Comparison of ENCODE assay signal across 7 mouse cellular contexts in genomic region chr11:32383341-32384134, GRCm38 (mm10). TPM values are rescaled to one million over a fixed set of nuclear protein-coding genes. Genes with fewer than 3 reads are reported as not detected.
DNase-seq lines count a peak whose midpoint lies in the region; ATAC-seq and TF ChIP-seq lines count a peak whose summit lies in the region.

No protein-coding gene starts in this region.

- H3K4me3 ChIP-seq in ES-Bruce4 (ENCODE audit: low read depth, low read length) (no peak overlapping the region), myocyte (no peak overlapping the region)
- H3K4me3 ChIP-seq in forebrain, postnatal 0 days (ENCODE audit: low read depth, low read length) = no peak overlapping the region
- H3K4me3 ChIP-seq in hindbrain, embryonic 11.5 days (ENCODE audit: low read depth, low read length) = no peak overlapping the region

- DNase-seq in R1 (ENCODE audit: low read depth, low spot score) = peak; percentile 36
- DNase-seq in forebrain, postnatal 0 days = peak; percentile 37
- DNase-seq in hindbrain, embryonic 11.5 days (ENCODE audit: low spot score) = peak; percentile 62
- peak; percentile 47 for DNase-seq in left cerebral cortex, postnatal 4 days
- DNase-seq in thymus, postnatal 36 days = no peak

- WGBS in forebrain, postnatal 0 days = 7% methylated on average over 10 of the region's 10 CpGs
- 10% methylated on average over 10 of the region's 10 CpGs for WGBS in hindbrain, embryonic 11.5 days

- H3K4me1 ChIP-seq in ES-Bruce4 (ENCODE audit: control insufficient read depth, insufficient read depth, low read length) = peaks cover 3% of the 10 kb centered on the region
- H3K4me1 ChIP-seq in forebrain, postnatal 0 days (ENCODE audit: insufficient read depth) = no peaks in the 10 kb centered on the region
- peaks cover 9% of the 10 kb centered on the region for H3K4me1 ChIP-seq in hindbrain, embryonic 11.5 days (replicated peaks; ENCODE audit: control insufficient read depth, insufficient read depth, low read length)

- no peak overlapping the region for H3ac ChIP-seq in myocyte (ENCODE audit: control insufficient read depth, insufficient read length)

- intact Hi-C loops in left cerebral cortex, postnatal 4 days (cut with DNase I) = no loop called here

- peak overlapping the region; percentile 34 for H3K27ac ChIP-seq in ES-Bruce4 (ENCODE audit: insufficient read depth, low read length)
- H3K27ac ChIP-seq in forebrain, postnatal 0 days (ENCODE audit: low read depth, low read length) = peak overlapping the region; percentile 62
- peak overlapping the region; percentile 85 for H3K27ac ChIP-seq in hindbrain, embryonic 11.5 days (ENCODE audit: low read depth, low read length)

- H3K36me3 ChIP-seq in ES-Bruce4 (ENCODE audit: control insufficient read depth, insufficient read depth, low read length, poor library complexity, severe bottlenecking) (no peaks in the 10 kb centered on the region), myocyte (ENCODE audit: control insufficient read depth, insufficient read depth) (peaks cover 27% of the 10 kb centered on the region)
- H3K36me3 ChIP-seq in forebrain, postnatal 0 days (ENCODE audit: insufficient read depth) = peaks cover 25% of the 10 kb centered on the region; the same call in 1 of the 2 replicates
- H3K36me3 ChIP-seq in hindbrain, embryonic 11.5 days (ENCODE audit: control insufficient read depth, insufficient read depth, low read length) = peaks cover 8% of the 10 kb centered on the region

- no peak overlapping the region for H3K4me2 ChIP-seq in forebrain, postnatal 0 days (ENCODE audit: low read depth)
- H3K4me2 ChIP-seq in hindbrain, embryonic 11.5 days (replicated peaks; ENCODE audit: low read depth, low read length) = 0 out of 2 replicates have a peak overlapping the region, but pooled peaks have one; percentile 9
- peak overlapping the region; percentile 18 for H3K4me2 ChIP-seq in myocyte (ENCODE audit: low read depth)

- TF ChIP-seq EP300 in ES-Bruce4 (IDR thresholded peaks at IDR 0.05; ENCODE audit: insufficient read depth, low read depth, low read length) = 0 out of 2 replicates have a peak, but pooled peaks have one; percentile 43

- peaks cover 1% of the 10 kb centered on the region for H3K79me2 ChIP-seq in myocyte (ENCODE audit: control insufficient read depth, insufficient read depth)

- no peaks in the 10 kb centered on the region for H3K9me3 ChIP-seq in ES-Bruce4 (replicated peaks; ENCODE audit: control insufficient read depth, insufficient read depth, low read length, poor library complexity, severe bottlenecking)
- no peaks in the 10 kb centered on the region for H3K9me3 ChIP-seq in forebrain, postnatal 0 days (ENCODE audit: low read length)
- H3K9me3 ChIP-seq in hindbrain, embryonic 11.5 days (ENCODE audit: control insufficient read depth, low read length) = no peaks in the 10 kb centered on the region

- no peaks in the 10 kb centered on the region for H3K27me3 ChIP-seq in ES-Bruce4 (ENCODE audit: control insufficient read depth, insufficient read depth, low read length, poor library complexity, severe bottlenecking)
- H3K27me3 ChIP-seq in forebrain, postnatal 0 days (ENCODE audit: insufficient read depth, low read length) = no peaks in the 10 kb centered on the region
- no peaks in the 10 kb centered on the region for H3K27me3 ChIP-seq in hindbrain, embryonic 11.5 days (ENCODE audit: control insufficient read depth, insufficient read depth, low read length)
- no peaks in the 10 kb centered on the region for H3K27me3 ChIP-seq in myocyte (ENCODE audit: control insufficient read depth, insufficient read depth, insufficient read length)

- no peak for TF ChIP-seq POLR2A in ES-Bruce4 (IDR thresholded peaks at IDR 0.05; ENCODE audit: insufficient read depth, low read length)
- no peak for TF ChIP-seq POLR2A in myocyte (IDR thresholded peaks at IDR 0.05; ENCODE audit: insufficient read length, low read depth)

- peak overlapping the region; percentile 24; the same call in 1 of the 2 replicates for H3K9ac ChIP-seq in ES-Bruce4 (ENCODE audit: low read depth, poor library complexity, severe bottlenecking)
- no peak overlapping the region for H3K9ac ChIP-seq in forebrain, postnatal 0 days
- no peak overlapping the region; the same call in 1 of the 2 replicates for H3K9ac ChIP-seq in hindbrain, embryonic 11.5 days (ENCODE audit: low read depth, low read length)

- no peak for TF ChIP-seq CTCF in ES-Bruce4 (IDR thresholded peaks at IDR 0.05; ENCODE audit: low read depth, low read length)
- TF ChIP-seq CTCF in forebrain, postnatal 0 days (IDR thresholded peaks at IDR 0.05; ENCODE audit: low read depth) = no peak

- ATAC-seq in forebrain, postnatal 0 days = peak; percentile 91
- ATAC-seq in hindbrain, embryonic 11.5 days (ENCODE audit: low FRiP score) = peak; percentile 84

TF ChIP-seq in myocyte, 11 proteins besides CTCF, POLR2A, EP300 and RAD21:
- TF ChIP-seq USF1 (IDR thresholded peaks at IDR 0.05; ENCODE audit: low read depth) (no peak), CEBPB (IDR thresholded peaks at IDR 0.05; ENCODE audit: insufficient read depth, poor library complexity, severe bottlenecking) (peak; percentile 67; the same call in 1 of the 2 replicates)

RNA-seq across cellular contexts. Expression of gene Sh3pxd2b, which starts 35.9 kb away (rescaled TPM):
- polyA plus RNA-seq in ES-Bruce4 (2011; ENCODE audit: insufficient read depth, insufficient read length, low read depth, missing spikeins) = 5.9 and 6.1 TPM in 2 replicates
- 26.0 and 35.9 TPM in 2 replicates for total RNA-seq in forebrain, postnatal 0 days (2014; rRNA removed)
- 5.7 and 7.4 TPM in 2 replicates for polyA plus RNA-seq in forebrain, postnatal 0 days (2015; fragmentation: Nextera tagmentation; extraction: Ambion mirVana)
- polyA plus RNA-seq in hindbrain, embryonic 11.5 days (2014; fragmentation: Nextera tagmentation; extraction: Ambion mirVana) = 21.1 and 24.2 TPM in 2 replicates
- 10 to 100 TPM; 43.8 to 48.2 TPM for total RNA-seq in left cerebral cortex, postnatal 4 days (2021)
- 22.3 TPM for polyA plus RNA-seq in myocyte (2012; fragmentation: generic; extraction: Trizol)

Comparison
In these comparisons a context has a peak if more than half of its experiments do, and no peak if none do; other contexts are left out.
1. H3K27ac ChIP-seq: peak in every context shown above with its lines; median percentile 85 in hindbrain, embryonic 11.5 days; 62 in forebrain, postnatal 0 days; 34 in ES-Bruce4.
2. DNase-seq: peak in R1 (single experiment), forebrain, postnatal 0 days (single experiment), hindbrain, embryonic 11.5 days (single experiment) and left cerebral cortex, postnatal 4 days (single experiment); none in thymus, postnatal 36 days (0 of 2).